Mouse (Mus musculus) spleen, adult 2 months (tissue): ENCODE results near the gene Fam124a. TPM values are rescaled to one million over a fixed set of nuclear protein-coding genes. Genes with fewer than 3 reads are reported as not detected.
"Not testable (repeated sequence)": the region's sequence is repeated elsewhere in the genome, so short reads cannot be mapped to it uniquely, and the experiment has no call there.

Experiments
- DNase-seq, 2 experiments: peaks; one replicate each; pipeline versions ENCODE4 v3.0.0 to v3.0.0-alpha.2; 2012 to 2021; ENCODE audit warnings: low spot score in 2 of 2, low read depth in 1 of 2
- H3K27ac ChIP-seq: fragments of 200-500 bp; 2 replicates; pipeline ENCODE4 v1.5.1; 2012; ENCODE audit warnings: low read length, inconsistent platforms; ENCODE audit not compliant: insufficient read depth
- H3K27me3 ChIP-seq: fragments of 200-500 bp; 2 replicates; pipeline ENCODE4 v1.6.1; 2012; ENCODE audit warnings: mild to moderate bottlenecking, moderate library complexity, low read length, inconsistent platforms; ENCODE audit not compliant: control insufficient read depth, insufficient read depth
- H3K36me3 ChIP-seq: fragments of 200-500 bp; 2 replicates; pipeline ENCODE4 v1.6.1; 2012; ENCODE audit warnings: mild to moderate bottlenecking, low read length, inconsistent platforms; ENCODE audit not compliant: control insufficient read depth, insufficient read depth
- H3K4me1 ChIP-seq: fragments of 200-500 bp; 2 replicates; pipeline ENCODE4 v1.6.1; 2011; ENCODE audit warnings: inconsistent platforms; ENCODE audit not compliant: control insufficient read depth, insufficient read depth, insufficient read length
- H3K4me3 ChIP-seq: fragments of 200-500 bp; 2 replicates; pipeline ENCODE4 v1.5.1; 2011; ENCODE audit warnings: mild to moderate bottlenecking, inconsistent platforms; ENCODE audit not compliant: insufficient read depth, insufficient read length; ENCODE audit errors: extremely low read depth
- CTCF ChIP-seq: fragments of 200-500 bp; IDR thresholded peaks from 2 replicates; pipeline ENCODE4 v1.5.1; 2011; ENCODE audit warnings: mild to moderate bottlenecking, inconsistent platforms; ENCODE audit not compliant: insufficient read depth, insufficient read length, insufficient replicate concordance; ENCODE audit errors: extremely low read depth
- POLR2A ChIP-seq: fragments of 200-500 bp; IDR thresholded peaks from 2 replicates; pipeline ENCODE4 v1.6.1; 2011; ENCODE audit warnings: low read depth, low read length, inconsistent platforms
- WGBS: fragments of 180-500 bp; shearing (Covaris S2); methylation state at CpG from one replicate; pipeline ENCODE4 v1.1.7; 2018; 5-methylcytosine and 5-hydroxymethylcytosine counted together
- polyA plus RNA-seq: library from polyadenylated mRNA; depleted of rRNA; stranded (reverse); fragments of >200 nt; gene quantifications from 2 replicates; pipeline ENCODE4 v1.2.3, GENCODE M21; 2012

The Fam124a gene
- polyA plus RNA-seq, 1 experiment = 4.3 TPM

DNA sequence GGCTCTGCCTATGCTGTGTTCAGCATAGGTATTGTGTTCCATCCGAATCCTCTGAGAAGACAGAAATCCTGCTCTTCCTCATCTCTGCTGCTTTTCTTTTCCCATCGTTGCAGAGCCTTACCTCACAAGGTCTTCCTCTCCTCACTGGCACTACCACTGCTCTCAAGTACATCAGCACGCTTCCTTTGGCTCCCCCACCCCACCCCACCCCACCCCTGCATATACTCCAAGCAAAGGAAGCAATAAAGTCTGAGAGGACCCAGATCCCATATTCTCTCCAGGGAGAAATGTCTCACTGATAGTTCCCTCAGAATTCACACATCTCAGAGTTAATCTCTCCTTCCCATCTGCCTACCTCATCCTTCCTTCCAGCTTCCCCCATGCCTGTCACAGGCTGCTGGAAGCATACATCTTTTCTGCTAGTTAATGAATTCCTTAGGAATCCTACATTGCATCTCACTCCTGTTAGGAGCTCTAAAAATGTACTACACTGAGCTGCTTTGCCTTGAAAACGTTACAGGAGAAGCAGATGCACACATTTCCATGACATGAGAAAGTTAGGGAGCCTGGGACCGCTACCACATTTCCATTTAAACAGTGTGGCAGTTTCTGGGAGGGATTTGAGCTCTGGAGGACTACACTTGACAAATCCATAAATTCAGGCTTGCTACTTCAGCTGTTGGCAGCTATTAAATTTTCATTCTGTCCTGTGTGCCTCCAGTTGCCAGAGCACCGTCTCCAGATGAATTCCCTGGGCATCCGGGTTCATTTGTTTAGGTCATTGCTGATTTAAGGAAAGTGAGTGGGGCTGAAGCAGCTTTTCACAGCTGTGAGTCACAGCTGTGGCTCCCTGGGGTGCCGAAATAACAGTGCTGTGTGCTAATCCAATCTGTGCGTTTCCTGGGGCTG is 82.2 kb downstream of the Fam124a start:
- no peaks in the 10 kb centered on the region for H3K27me3 ChIP-seq
- no peak overlapping the region for H3K4me3 ChIP-seq
- H3K36me3 ChIP-seq = no peaks in the 10 kb centered on the region
- no peak for TF ChIP-seq CTCF
- no peak for TF ChIP-seq POLR2A
- no peaks in the 10 kb centered on the region for H3K4me1 ChIP-seq
- WGBS = 46% methylated on average over 9 of the region's 9 CpGs
- H3K27ac ChIP-seq = no peak overlapping the region
- DNase-seq = no peak

DNA sequence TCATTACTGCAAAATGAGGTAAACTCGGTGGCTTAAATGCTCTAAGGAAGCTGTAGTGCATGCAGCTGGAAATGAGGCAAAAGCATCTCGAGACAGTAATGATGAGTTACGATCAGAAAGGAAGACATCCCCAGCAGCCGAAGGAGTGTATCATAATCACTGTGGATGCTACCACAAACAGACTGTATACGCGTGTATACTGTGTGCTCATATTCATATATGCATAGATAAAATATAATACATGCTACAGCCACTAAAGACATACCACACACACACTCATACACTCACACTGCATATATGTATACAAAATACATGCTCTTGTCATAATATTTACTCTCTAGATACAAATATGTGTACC is 82.8 kb downstream of the Fam124a start:
- Histone ChIP-seq H3K4me3 (no peak overlapping the region), H3K27me3 (no peaks in the 10 kb centered on the region), H3K36me3 (no peaks in the 10 kb centered on the region), H3K4me1 (no peaks in the 10 kb centered on the region), H3K27ac (no peak overlapping the region)
- TF ChIP-seq CTCF (no peak), POLR2A (no peak)
- 66% methylated on average over 6 of the region's 6 CpGs for WGBS
- DNase-seq = no peak

DNA sequence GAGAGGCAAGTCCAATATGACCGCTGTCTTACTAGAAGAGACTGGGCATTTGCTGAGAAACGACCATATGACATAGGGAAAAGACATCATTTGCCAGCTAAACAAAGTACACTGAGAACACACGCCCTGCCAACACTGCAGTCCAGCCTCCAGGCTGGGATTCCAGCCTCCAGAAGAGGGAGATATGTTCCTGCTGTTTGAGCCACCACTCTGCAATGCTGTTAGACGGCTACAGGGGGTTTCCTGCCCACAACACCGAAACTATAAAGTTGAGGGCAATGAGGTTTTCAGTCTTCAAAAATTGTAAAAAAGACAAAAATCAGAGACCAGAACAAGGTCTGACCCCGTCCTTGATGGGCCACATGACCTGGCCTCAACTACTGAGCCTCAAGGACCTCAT is 83.6 kb downstream of the Fam124a start:
- Histone ChIP-seq H3K27me3 (no peaks in the 10 kb centered on the region), H3K4me3 (no peak overlapping the region), H3K4me1 (no peaks in the 10 kb centered on the region), H3K27ac (no peak overlapping the region), H3K36me3 (no peaks in the 10 kb centered on the region)
- TF ChIP-seq CTCF (peak; percentile 7; the same call in 1 of the 2 replicates), POLR2A (no peak)
- no peak for DNase-seq
- WGBS = 42% methylated on average over 6 of the region's 6 CpGs

DNA sequence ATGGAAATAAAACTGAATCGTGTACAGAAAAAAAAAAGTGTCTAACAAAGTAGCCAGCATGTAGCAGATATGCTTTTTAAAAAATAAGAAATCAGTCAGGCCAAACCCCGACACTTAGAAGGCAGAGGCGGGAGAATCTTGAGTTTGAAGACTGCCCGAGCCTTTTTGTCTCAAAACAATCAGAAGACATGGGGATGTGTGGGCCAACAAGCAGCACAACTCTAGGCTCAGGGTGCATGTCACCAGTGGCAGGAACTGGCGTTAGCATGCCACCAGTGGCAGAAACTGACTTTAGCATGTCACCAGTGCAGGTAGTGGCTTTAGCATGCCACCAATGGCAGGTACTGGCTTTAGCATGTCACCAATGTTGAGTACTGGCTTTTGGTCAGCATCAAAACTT is 84.0 kb downstream of the Fam124a start:
- Histone ChIP-seq H3K36me3 (no peaks in the 10 kb centered on the region), H3K4me3 (no peak overlapping the region), H3K27ac (no peak overlapping the region), H3K4me1 (no peaks in the 10 kb centered on the region), H3K27me3 (no peaks in the 10 kb centered on the region)
- 76% methylated on average over 5 of the region's 5 CpGs for WGBS
- no peak for DNase-seq
- TF ChIP-seq CTCF = no peak
- no peak for TF ChIP-seq POLR2A

DNA sequence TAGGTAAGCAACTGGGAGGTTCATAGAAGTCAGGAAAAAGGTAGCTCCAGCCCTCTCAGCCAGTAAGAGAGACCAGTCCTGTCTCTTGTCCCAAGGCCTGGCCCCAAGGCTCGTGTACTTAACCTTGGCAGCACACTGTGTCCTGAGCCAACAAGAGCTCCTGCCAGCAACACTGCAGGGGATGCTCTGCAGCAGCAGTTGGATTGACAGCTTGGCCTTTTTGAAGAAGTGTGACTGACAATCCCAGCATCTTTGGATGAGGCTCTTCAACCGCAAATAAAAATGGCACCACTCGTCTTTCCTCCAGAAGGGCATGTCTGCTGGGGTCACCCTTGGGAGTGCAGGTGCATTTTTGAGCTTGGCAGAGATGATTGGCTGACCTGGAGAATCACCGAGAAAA is 84.9 kb downstream of the Fam124a start:
- no peak for TF ChIP-seq POLR2A
- TF ChIP-seq CTCF = no peak
- no peaks in the 10 kb centered on the region for H3K36me3 ChIP-seq
- WGBS = 86% methylated on average over 4 of the region's 4 CpGs
- H3K4me1 ChIP-seq = no peaks in the 10 kb centered on the region
- DNase-seq = no peak
- H3K27me3 ChIP-seq = no peaks in the 10 kb centered on the region
- no peak overlapping the region for H3K27ac ChIP-seq
- no peak overlapping the region for H3K4me3 ChIP-seq

GRCm38 (mm10) chr14:62642368-62642767 is 86.8 kb downstream of the Fam124a start:
- not testable (repeated sequence) for H3K27ac ChIP-seq, H3K4me1 ChIP-seq, H3K36me3 ChIP-seq, H3K27me3 ChIP-seq, H3K4me3 ChIP-seq, DNase-seq
- 63% methylated on average over 6 of the region's 7 CpGs for WGBS

- Histone ChIP-seq H3K27ac (no peak overlapping the region), H3K27me3 (no peaks in the 10 kb centered on the region), H3K36me3 (no peaks in the 10 kb centered on the region), H3K4me3 (no peak overlapping the region), H3K4me1 (no peaks in the 10 kb centered on the region)
- no peak for DNase-seq
- 90% methylated on average over 6 of the region's 6 CpGs for WGBS
- TF ChIP-seq POLR2A = no peak
- no peak for TF ChIP-seq CTCF
Observed at GRCm38 (mm10) chr14:62648405-62648804, 92.9 kb downstream of the Fam124a start.
